Mouse (Mus musculus) hematopoietic stem cell, adult 5-6 weeks (primary cell): ENCODE results near the gene Olfr972. TPM values are rescaled to one million over a fixed set of nuclear protein-coding genes. Genes with fewer than 3 reads are reported as not detected.
"Not testable (repeated sequence)": the region's sequence is repeated elsewhere in the genome, so short reads cannot be mapped to it uniquely, and the experiment has no call there.

ENCODE experiments used
- ATAC-seq, 2 experiments: fragments of 125-278 bp in 1 of 2; replicated peaks in 1 of 2; 2 replicates each; pipeline ENCODE4 v1.8.0; 2016 to 2017; ENCODE audit warnings: inconsistent platforms in 2 of 2, mild to moderate bottlenecking in 2 of 2, moderate number of reproducible peaks in 2 of 2, low read depth in 1 of 2, moderate TSS enrichment in 1 of 2; ENCODE audit not compliant: low FRiP score in 2 of 2, poor library complexity in 2 of 2, severe bottlenecking in 2 of 2, insufficient read depth in 1 of 2, low TSS enrichment in 1 of 2
- total RNA-seq: library from RNA; stranded (forward); fragments of 172-1452, 232-1000 nt; gene quantifications from 2 replicates; pipeline ENCODE4 v1.2.3, GENCODE M21; 2017

Gene Olfr972
- total RNA-seq: not detected in 2 replicates

DNA sequence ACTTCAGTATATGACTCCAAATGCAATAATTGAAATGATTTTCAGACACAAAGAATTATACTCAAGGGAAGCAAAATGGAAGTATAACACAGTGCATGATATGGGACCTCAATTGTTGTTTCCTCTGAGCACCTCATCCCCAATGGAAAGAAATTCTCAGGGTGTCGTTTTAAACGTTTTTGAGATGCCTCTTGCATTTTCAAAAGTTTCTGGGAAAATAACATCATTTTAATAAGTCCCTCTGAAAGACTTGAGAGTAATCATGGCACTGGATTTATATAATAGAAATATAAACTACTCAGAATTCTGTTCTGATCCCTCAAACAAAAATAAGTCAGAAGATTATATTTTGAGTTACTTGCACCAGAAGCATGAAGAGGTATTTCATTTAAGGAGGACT is at the start of gene Olfr972:
Olfr972 (plus strand) TSS at position 301 of the 400 bp plus-strand sequence.
- no peak for ATAC-seq

DNA sequence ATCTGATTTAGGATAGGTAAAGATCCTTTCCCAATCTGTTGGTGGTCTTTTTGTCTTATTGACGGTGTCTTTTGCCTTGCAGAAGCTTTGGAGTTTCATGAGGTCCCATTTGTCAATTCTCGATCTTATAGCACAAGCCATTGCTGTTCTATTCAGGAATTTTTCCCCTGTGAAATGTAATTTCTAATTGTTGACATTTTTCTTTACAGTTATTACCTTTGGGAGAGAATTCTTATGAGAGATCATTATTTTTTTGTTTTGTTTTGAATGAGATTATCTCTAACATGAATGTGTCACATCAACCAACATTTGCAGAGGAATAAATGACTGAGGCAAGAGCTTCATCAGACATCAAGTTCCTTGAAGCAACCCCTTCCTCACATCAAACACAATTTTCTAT is 29.6 kb upstream of the Olfr972 start, which contains the start of gene Olfr971:
Olfr971 (plus strand) TSS at position 301 of the 400 bp plus-strand sequence.
- ATAC-seq: not testable (repeated sequence)

GRCm38 (mm10) chr9:39871986-39872385 is 5.8 kb downstream of the Olfr972 start:
- not testable (repeated sequence) for ATAC-seq

DNA sequence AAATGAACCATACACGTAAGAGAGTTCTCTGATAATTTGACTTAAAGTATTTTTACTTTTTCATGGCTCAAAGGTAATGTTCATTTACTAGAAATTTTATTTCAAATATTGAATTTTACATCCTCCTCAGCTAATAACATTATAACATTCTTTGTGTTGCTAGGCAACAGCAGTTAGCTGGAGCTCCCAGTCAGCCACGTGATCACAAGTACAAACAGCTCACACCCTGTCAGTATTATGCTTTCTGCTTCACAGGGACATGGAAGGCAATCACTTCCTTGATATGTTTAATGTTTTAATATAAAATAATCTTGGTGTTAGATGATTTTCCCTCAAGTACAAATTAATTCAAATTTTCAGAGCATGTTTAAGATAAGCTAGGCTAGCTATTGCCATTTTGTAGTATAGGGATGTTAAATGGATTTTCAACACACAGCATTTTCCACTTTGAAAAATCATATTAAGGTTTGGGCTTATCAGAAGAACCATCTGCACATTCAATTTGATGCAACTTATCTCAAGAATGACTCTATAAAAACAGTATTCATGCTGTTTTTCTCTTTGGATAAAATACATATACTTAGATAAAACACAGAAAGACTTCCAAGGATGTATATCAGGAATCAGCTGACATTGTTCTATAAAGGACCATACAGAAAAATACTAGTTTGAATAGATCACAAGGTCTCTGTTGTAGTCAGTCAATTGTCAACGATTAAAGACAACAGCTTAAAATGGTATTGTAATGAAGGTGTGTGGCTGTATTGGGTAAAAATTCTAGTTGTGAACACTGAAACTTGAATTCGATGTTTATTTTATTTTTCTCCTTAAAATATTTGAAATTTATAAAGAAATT is 11.5 kb downstream of the Olfr972 start:
- ATAC-seq: not testable (repeated sequence)

DNA sequence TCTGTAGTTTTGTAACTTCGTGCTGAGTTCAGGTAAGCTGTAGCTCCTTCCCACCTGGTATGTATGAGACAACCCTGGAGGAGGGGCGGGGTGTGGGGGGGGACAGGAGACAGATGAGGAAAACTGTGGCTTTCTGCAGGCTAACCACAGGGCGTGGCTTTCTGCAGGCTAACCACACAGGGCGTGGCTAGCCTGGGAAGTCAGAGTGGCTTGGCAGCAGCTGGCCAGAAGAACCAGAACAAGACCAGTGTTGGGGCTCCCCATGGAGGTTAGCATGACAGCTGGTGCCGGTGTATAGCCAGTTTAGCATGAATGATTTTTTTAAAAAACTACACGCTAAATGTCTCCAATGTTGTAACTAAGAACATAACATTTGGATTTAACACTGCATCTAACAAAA is 38.9 kb downstream of the Olfr972 start:
- peak; percentile 90 to 92 for ATAC-seq

GRCm38 (mm10) chr9:39907036-39907435 is 40.8 kb downstream of the Olfr972 start, which contains the start of gene Olfr229:
Olfr229 (plus strand) TSS chr9:39907336.
- ATAC-seq: no peak

GRCm38 (mm10) chr9:39909939-39910338 is 43.7 kb downstream of the Olfr972 start:
- ATAC-seq: peak; percentile 55 to 77; a peak in 3 of 4 replicates

Other genes with a start within 250 kb of the Olfr972 start
- gene Olfr960, start 245.0 kb upstream of the Olfr972 start, total RNA-seq: not detected in 2 replicates
- not detected in 2 replicates for gene Olfr961, start 221.3 kb upstream of the Olfr972 start, total RNA-seq
- gene Olfr963, start 199.2 kb upstream of the Olfr972 start, total RNA-seq: not detected in 2 replicates
- not detected in 2 replicates for gene Olfr149, start 159.3 kb upstream of the Olfr972 start, total RNA-seq
- not detected in 2 replicates for gene Olfr965, start 155.1 kb upstream of the Olfr972 start, total RNA-seq
- gene Olfr150, start 135.4 kb upstream of the Olfr972 start, total RNA-seq: not detected in 2 replicates
- gene Olfr967, start 120.2 kb upstream of the Olfr972 start, total RNA-seq: not detected in 2 replicates
- not detected in 2 replicates for gene Olfr968, start 83.2 kb upstream of the Olfr972 start, total RNA-seq
- gene Olfr969, start 75.5 kb upstream of the Olfr972 start, total RNA-seq: not detected in 2 replicates
- gene Olfr970, start 57.6 kb upstream of the Olfr972 start, total RNA-seq: not detected in 2 replicates
- gene Olfr971, start 29.5 kb upstream of the Olfr972 start, total RNA-seq: not detected in 2 replicates
- gene Olfr229, start 40.9 kb downstream of the Olfr972 start, total RNA-seq: not detected in 2 replicates
- gene Olfr974, start 71.1 kb downstream of the Olfr972 start, total RNA-seq: not detected in 2 replicates
- gene Olfr975, start 85.6 kb downstream of the Olfr972 start, total RNA-seq: not detected in 2 replicates
- gene Olfr976, start 94.7 kb downstream of the Olfr972 start, total RNA-seq: not detected in 2 replicates
- gene Olfr978, start 125.7 kb downstream of the Olfr972 start, total RNA-seq: not detected in 2 replicates
- not detected in 2 replicates for gene Olfr979, start 137.0 kb downstream of the Olfr972 start, total RNA-seq
- gene Olfr980, start 143.2 kb downstream of the Olfr972 start, total RNA-seq: not detected in 2 replicates
- gene Olfr981, start 155.0 kb downstream of the Olfr972 start, total RNA-seq: not detected in 2 replicates
- gene Olfr982, start 207.4 kb downstream of the Olfr972 start, total RNA-seq: not detected in 2 replicates
- gene Olfr983, start 227.2 kb downstream of the Olfr972 start, total RNA-seq: not detected in 2 replicates
- not detected in 2 replicates for gene Olfr984, start 247.8 kb downstream of the Olfr972 start, total RNA-seq